Mouse (Mus musculus): ENCODE data around the gene Tex26.

Tex26 gene

DNA sequence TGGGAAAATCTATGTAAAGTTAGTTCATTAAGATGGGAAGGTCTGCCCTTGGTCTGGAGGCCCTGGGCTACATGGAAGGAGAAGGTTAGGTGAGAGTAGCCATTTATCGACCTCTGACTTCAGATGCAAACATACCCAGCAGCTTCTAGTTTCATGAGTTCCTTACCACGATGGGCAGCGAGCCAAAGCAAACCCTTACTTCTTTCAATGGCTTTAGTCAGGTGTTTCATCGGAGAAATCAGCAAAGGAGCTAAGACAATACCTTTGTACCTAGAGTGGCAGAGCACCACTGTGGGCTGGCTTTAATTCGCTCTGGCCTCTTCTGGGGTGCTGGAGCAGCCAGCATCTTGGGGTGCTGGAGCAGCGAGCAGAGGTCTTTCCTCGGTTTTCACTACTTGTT is 5.8 kb upstream of the Tex26 start:
- DNase-seq (ENCODE audit: low read depth, low spot score), result no peak

GRCm38 (mm10) chr5:149434141-149434690 is 5.2 kb upstream of the Tex26 start:
- no peak for DNase-seq (ENCODE audit: low read depth, low spot score)

GRCm38 (mm10) chr5:149436541-149436940 is 2.9 kb upstream of the Tex26 start:
- no peak for DNase-seq (ENCODE audit: low read depth, low spot score)

GRCm38 (mm10) chr5:149437150-149437549 is 2.3 kb upstream of the Tex26 start:
- no peak for DNase-seq (ENCODE audit: low read depth, low spot score)

GRCm38 (mm10) chr5:149440180-149440573 is 717 bp downstream of the Tex26 start:
- peak; percentile 14 for DNase-seq (ENCODE audit: low read depth, low spot score)

DNA sequence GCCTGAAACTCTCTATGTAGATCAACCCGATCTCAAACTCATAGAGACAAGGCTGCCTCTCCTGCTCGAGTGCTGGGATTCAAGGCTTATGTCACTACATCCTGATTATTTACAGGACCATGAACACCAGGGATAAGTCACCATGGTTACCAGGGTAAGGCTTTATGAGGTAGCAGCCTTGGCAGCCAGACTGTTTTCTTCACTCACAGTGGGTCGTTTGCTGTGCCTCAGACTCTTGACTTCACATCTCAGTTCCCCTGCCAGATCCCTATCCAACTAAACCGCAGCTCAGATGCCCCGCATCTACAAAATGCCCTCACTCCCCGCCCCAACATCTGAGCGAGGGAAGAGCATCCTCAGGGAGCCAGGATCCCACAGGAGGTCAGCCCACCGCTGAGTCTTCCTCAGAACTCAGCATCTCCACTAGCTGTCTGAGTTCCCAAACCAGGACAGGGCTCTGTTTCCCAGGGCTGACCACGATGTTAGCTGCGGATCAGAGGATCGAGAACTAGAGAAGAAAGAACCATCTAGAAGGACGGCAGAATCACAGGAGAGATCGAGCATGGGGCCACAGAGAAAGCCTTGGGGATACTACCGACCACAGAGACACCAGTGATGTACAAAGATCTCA is 2.3 kb downstream of the Tex26 start:
- DNase-seq (ENCODE audit: low read depth, low spot score), result no peak

- no peak for DNase-seq (ENCODE audit: low read depth, low spot score)
Measured at GRCm38 (mm10) chr5:149442277-149442660, 2.8 kb downstream of the Tex26 start.

GRCm38 (mm10) chr5:149444451-149444850 is 5.0 kb downstream of the Tex26 start:
- no peak for DNase-seq (ENCODE audit: low read depth, low spot score)

- no peak for DNase-seq (ENCODE audit: low read depth, low spot score)
Measured at GRCm38 (mm10) chr5:149446495-149446894, 7.0 kb downstream of the Tex26 start.

- no peak for DNase-seq (ENCODE audit: low read depth, low spot score)
Measured at GRCm38 (mm10) chr5:149447733-149448132, 8.3 kb downstream of the Tex26 start.

GRCm38 (mm10) chr5:149449406-149449805 is 9.9 kb downstream of the Tex26 start:
- no peak for DNase-seq (ENCODE audit: low read depth, low spot score)

GRCm38 (mm10) chr5:149451209-149451681 is 11.8 kb downstream of the Tex26 start:
- DNase-seq (ENCODE audit: low read depth, low spot score), result no peak

DNA sequence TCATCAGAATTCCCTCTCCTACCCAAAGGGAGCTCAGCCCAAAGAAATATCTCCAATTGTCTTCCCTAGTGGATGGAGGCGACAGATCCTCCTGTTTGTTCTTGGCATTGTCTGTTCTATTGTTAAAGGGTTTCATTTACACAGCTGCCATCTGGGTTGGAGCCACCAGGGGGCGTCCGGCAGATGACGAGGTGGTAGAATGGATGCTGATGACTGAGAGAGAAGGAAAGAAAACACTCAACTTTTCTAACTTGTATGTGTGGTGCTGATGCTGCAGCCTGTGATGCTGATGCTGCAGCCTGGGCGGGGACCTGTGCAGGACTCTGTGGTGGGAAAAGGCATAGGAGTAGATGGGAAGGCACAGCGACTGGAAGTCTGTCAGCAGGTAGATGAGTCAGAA is 14.8 kb downstream of the Tex26 start:
- no peak for DNase-seq (ENCODE audit: low read depth, low spot score)

- no peak for DNase-seq (ENCODE audit: low read depth, low spot score)
Measured at GRCm38 (mm10) chr5:149456544-149456943, 17.1 kb downstream of the Tex26 start.

DNA sequence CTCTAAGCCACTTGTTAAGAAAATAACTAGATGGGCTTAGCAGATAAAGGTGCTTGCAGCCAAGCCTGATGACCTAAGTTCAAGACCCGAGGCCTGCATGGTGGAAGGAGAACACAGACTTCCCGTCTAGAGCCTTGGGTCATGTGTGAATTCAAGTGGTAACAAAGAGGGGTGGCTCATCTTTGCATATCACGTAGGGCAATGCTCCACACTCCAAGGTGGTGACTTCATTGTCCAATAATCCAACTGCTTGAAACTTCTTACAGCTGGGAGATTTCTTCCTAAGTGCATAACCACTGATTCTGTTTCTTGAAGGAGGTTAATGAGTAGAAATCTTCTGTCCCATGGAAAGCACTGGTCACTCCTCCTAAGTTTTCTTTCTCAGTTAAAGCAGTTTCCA is 22.6 kb downstream of the Tex26 start:
- no peak for DNase-seq (ENCODE audit: low read depth, low spot score)

GRCm38 (mm10) chr5:149465305-149465704 is 25.8 kb downstream of the Tex26 start:
- DNase-seq (ENCODE audit: low read depth, low spot score), result no peak

DNA sequence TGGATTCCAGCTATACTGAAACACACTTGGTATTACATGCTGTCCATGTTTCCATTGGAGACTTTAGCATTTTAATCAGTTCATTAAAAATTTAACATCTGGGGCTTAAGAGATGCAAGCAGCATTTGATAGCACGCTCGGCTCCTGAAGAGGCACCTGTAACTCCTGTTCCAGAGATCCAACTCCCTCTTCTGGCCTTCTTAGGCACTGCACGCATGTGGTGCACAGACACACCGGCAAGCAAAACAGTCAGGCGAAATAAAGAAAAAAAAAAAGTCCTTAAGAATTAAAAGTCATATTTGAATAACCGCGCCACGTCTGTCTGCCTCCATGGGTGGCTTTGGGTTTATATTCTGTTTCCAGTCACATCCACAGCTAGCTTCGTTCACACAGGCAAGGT is 34.7 kb downstream of the Tex26 start:
- no peak for DNase-seq (ENCODE audit: low read depth, low spot score)

DNA sequence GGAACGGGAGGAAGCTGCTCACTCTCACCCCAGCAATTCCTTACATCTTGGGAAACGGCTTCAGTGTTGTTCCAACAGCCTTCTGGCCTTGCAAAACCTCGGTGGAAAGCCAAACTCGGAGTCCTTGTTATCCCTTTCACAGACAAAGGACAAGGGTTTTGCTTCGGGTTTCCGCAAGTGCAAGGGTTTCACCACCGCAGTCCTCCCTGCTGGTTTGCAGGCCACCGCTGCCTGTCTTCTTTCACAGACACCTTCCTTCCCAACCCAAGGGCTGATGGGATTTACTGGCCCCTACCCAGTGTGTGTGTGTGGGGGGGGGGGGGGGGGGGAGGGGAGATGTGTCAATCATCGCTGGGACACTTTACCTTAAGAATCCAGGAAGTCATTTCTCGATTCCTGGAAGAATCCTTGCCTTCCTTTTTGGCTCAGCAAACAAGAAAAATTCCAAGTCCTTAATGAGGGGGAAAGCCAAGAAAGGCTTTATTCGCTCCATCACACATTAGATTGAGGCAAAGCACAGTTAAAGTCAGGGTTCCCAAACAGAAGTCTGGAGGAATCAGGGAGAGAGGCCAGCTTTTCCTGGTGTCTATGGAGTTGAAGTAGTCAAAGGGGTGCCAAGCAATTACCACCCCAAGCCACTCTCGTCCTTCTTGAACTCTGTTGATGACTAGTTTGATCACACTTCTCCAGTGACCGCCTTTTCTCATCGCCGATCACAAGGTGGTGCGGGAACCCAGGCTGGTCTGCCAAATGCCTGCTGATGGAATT is 35.4 kb downstream of the Tex26 start:
- no peak for DNase-seq (ENCODE audit: low read depth, low spot score)

DNA sequence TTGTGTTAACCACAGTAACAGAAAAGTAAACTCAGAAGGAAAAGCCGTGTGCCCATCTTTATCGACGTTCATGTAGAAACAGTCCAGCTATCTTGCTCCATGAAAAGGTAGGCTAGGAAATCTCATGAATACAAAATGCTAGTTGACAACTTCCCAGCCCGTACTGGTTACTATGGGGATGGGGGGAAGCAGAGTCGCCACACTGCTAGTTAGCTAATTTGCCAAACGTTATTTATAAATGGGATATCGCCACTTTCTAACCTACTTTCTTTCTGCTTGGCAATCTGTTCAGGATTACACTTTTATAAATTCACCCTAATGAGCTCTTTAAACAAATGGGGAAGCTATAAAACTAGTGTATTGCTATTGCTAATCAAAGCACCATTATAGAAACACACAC is 42.5 kb downstream of the Tex26 start:
- no peak for DNase-seq (ENCODE audit: low read depth, low spot score)

GRCm38 (mm10) chr5:149483321-149484052 is 44.0 kb downstream of the Tex26 start:
- DNase-seq (ENCODE audit: low read depth, low spot score), result no peak

DNA sequence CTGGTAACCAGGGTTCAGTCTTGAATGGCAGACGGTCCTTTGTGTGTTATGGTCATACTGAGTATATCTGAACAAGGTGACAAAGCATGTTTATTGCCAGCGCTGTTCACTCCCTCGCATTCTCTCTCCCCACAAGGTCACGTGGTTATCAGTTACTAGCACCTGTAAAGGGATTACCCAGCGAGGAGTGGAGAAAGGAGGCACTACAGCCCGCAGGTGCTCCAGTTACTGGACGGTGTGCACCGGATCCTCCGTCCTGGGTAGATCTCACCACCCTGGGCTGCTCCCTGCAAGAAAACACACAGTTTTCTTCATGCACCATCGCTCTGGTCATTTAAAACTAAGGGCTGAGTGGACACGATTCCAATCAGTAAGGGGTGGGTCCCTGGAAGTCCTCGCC is 44.8 kb downstream of the Tex26 start:
- no peak for DNase-seq (ENCODE audit: low read depth, low spot score)

GRCm38 (mm10) chr5:149485447-149485846 is 46.0 kb downstream of the Tex26 start:
- no peak for DNase-seq (ENCODE audit: low read depth, low spot score)
